Mouse (Mus musculus) forebrain, embryonic 15.5 days (tissue): ENCODE measurements around the gene Prrt1. TPM values are rescaled to one million over a fixed set of nuclear protein-coding genes. Genes with fewer than 3 reads are reported as not detected.

Experiments used
- ATAC-seq: fragments of 200-750 bp; cut with Nextera tagmentation; replicated peaks from 2 replicates; pipeline ENCODE4 v1.8.0; 2017; ENCODE audit warnings: mild to moderate bottlenecking, moderate TSS enrichment, moderate library complexity
- H3K27ac ChIP-seq: fragments of 300-500 bp; sonication (generic); replicated peaks from 2 replicates; pipeline ENCODE4 v1.5.1; 2015; ENCODE audit warnings: mild to moderate bottlenecking, inconsistent platforms
- H3K27me3 ChIP-seq: fragments of 300-500 bp; sonication (generic); 2 replicates; pipeline ENCODE4 v1.6.1; 2015; ENCODE audit warnings: inconsistent platforms
- H3K36me3 ChIP-seq: fragments of 300-500 bp; sonication (generic); 2 replicates; pipeline ENCODE4 v1.6.1; 2015; ENCODE audit warnings: mild to moderate bottlenecking, inconsistent platforms
- H3K4me1 ChIP-seq: fragments of 300-500 bp; sonication (generic); 2 replicates; pipeline ENCODE4 v1.6.1; 2015; ENCODE audit warnings: inconsistent platforms
- H3K4me2 ChIP-seq: fragments of 300-500 bp; sonication (generic); replicated peaks from 2 replicates; pipeline ENCODE4 v1.6.1; 2015; ENCODE audit warnings: mild to moderate bottlenecking, inconsistent platforms
- H3K4me3 ChIP-seq: fragments of 300-500 bp; sonication (generic); 2 replicates; pipeline ENCODE4 v1.5.1; 2015; ENCODE audit warnings: mild to moderate bottlenecking, inconsistent platforms
- H3K9ac ChIP-seq: fragments of 300-500 bp; sonication (generic); replicated peaks from 2 replicates; pipeline ENCODE4 v1.6.1; 2015; ENCODE audit warnings: mild to moderate bottlenecking, inconsistent platforms
- H3K9me3 ChIP-seq: fragments of 300-500 bp; sonication (generic); 2 replicates; pipeline ENCODE4 v1.6.1; 2016; ENCODE audit warnings: inconsistent platforms
- WGBS: fragments of 180-500 bp; shearing (Covaris S2); methylation state at CpG from one replicate; pipeline ENCODE4 v1.1.7; 2015; ENCODE audit warnings: mixed read lengths; 5-methylcytosine and 5-hydroxymethylcytosine counted together
- polyA plus RNA-seq: library from polyadenylated mRNA; unstranded; fragments of >200 nt; fragmentation: Nextera tagmentation; extraction: Ambion mirVana; gene quantifications from 2 replicates; pipeline ENCODE4 v1.2.1, GENCODE M21; 2015

The Prrt1 gene
- polyA plus RNA-seq, 1 experiment from 2014 or later = 6.8 TPM

DNA sequence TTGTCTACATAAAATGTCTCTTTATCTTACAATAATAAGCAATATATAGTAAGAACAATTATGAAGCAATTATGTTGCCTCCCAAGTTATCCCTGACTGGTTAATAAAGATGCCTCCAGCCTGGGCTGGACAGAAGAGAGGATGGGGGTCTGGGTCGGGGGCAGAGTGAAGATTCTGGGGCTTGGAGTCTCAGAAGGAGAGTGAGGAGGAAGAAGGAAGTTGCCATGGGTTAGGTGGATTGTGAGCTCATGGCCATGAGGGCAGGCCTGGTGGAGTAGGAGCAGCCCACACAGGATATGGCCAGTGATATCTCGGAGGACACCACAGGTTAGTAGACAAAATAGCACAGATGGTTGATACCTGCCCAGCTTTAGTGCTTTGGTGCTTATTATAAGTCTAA lies 28.8 kb downstream of the Prrt1 start:
- WGBS = 85% methylated on average over 2 of the region's 2 CpGs
- H3K4me2 ChIP-seq = no peak overlapping the region
- no peak overlapping the region for H3K27ac ChIP-seq
- peaks cover 13% of the 10 kb centered on the region for H3K36me3 ChIP-seq
- no peaks in the 10 kb centered on the region for H3K9me3 ChIP-seq
- H3K4me3 ChIP-seq = no peak overlapping the region
- no peak for ATAC-seq
- H3K4me1 ChIP-seq = 0 out of 2 replicates have a peak, but pooled peaks cover 6% of the 10 kb centered on the region
- H3K9ac ChIP-seq = no peak overlapping the region
- peaks cover 19% of the 10 kb centered on the region for H3K27me3 ChIP-seq

- no peak overlapping the region for H3K4me2 ChIP-seq
- H3K27me3 ChIP-seq = peaks cover 19% of the 10 kb centered on the region
- no peak overlapping the region for H3K4me3 ChIP-seq
- WGBS = 81% methylated on average over 3 of the region's 3 CpGs
- H3K36me3 ChIP-seq = peaks cover 8% of the 10 kb centered on the region
- no peak overlapping the region for H3K9ac ChIP-seq
- no peak for ATAC-seq
- no peaks in the 10 kb centered on the region for H3K9me3 ChIP-seq
- no peak overlapping the region for H3K27ac ChIP-seq
- 0 out of 2 replicates have a peak, but pooled peaks cover 6% of the 10 kb centered on the region for H3K4me1 ChIP-seq
Observed at GRCm38 (mm10) chr17:34658591-34658990, 29.3 kb downstream of the Prrt1 start.

DNA sequence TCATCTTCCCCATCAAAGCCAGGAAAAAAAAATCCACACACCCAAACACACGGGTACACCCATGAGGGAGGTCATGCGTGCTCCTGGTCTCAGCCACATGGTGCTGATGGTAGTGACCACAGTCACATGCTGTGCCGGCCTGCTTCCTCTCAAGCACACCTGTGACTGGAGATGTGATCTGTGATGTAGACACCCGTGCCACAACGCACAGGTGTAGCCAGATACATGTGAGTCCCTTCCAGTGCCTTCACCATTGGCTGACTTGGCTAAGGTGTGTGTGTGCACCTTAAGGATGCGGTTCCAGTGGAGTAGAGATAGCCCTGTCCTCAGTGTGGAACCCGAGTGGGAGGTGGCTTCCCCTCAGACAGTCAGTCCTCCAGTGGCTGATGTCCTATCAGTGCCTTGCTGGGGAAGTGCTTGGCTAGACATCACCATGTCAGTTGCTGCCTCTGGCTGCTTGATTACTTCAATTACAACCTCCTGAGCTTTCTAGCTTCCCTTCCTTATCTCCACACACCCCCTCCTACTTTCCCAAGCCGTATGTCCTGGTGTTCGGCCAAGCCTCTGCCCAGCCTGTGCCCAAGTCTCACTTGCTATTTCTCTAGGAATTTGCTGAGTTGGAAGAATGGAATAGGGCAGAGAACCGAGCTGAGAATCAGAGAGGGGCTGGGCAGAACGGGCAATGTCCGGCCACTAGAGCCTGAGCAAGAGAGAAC lies 30.0 kb downstream of the Prrt1 start:
- Histone ChIP-seq H3K4me2 (no peak overlapping the region), H3K36me3 (0 out of 2 replicates have a peak, but pooled peaks cover 2% of the 10 kb centered on the region), H3K9me3 (no peaks in the 10 kb centered on the region), H3K9ac (no peak overlapping the region), H3K4me3 (no peak overlapping the region), H3K27me3 (peaks cover 19% of the 10 kb centered on the region), H3K27ac (no peak overlapping the region), H3K4me1 (0 out of 2 replicates have a peak, but pooled peaks cover 6% of the 10 kb centered on the region)
- ATAC-seq = no peak
- 75% methylated on average over 12 of the region's 12 CpGs for WGBS

GRCm38 (mm10) chr17:34659897-34660214 lies 30.5 kb downstream of the Prrt1 start:
- H3K4me1 ChIP-seq = 0 out of 2 replicates have a peak, but pooled peaks cover 6% of the 10 kb centered on the region
- H3K9ac ChIP-seq = no peak overlapping the region
- no peak overlapping the region for H3K4me2 ChIP-seq
- H3K36me3 ChIP-seq = no peaks in the 10 kb centered on the region
- 67% methylated on average over 3 of the region's 3 CpGs for WGBS
- H3K9me3 ChIP-seq = no peaks in the 10 kb centered on the region
- peaks cover 19% of the 10 kb centered on the region for H3K27me3 ChIP-seq
- no peak overlapping the region for H3K4me3 ChIP-seq
- no peak for ATAC-seq
- no peak overlapping the region for H3K27ac ChIP-seq

GRCm38 (mm10) chr17:34660259-34660820 lies 31.0 kb downstream of the Prrt1 start:
- no peak overlapping the region for H3K9ac ChIP-seq
- H3K27me3 ChIP-seq = peaks cover 19% of the 10 kb centered on the region
- no peaks in the 10 kb centered on the region for H3K36me3 ChIP-seq
- WGBS = 38% methylated on average over 11 of the region's 11 CpGs
- H3K27ac ChIP-seq = no peak overlapping the region
- no peaks in the 10 kb centered on the region for H3K9me3 ChIP-seq
- ATAC-seq = no peak
- H3K4me1 ChIP-seq = 0 out of 2 replicates have a peak, but pooled peaks cover 6% of the 10 kb centered on the region
- H3K4me3 ChIP-seq = no peak overlapping the region
- H3K4me2 ChIP-seq = no peak overlapping the region

DNA sequence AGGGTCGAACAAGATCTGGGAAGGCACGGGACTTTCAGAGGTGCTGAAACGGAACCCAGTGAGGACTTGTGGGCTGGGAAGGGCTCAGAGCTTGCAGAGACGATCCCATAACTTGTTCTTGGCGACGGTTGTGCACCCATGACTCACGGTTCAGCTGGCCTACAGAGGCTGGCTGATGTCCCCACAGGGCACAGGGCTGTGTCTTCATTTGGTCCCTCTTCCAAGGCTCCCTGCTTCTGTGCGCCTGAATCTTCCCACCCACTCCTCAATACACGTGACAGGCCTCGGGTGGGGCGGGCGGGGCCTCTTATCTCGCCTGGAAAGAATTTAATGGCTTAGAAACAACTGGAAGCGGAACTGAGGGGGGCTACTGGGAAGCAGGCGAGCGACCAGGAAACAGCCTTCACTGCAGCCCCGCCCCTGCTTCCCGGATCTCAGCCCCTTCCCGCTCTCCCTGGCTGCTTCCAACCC lies 31.8 kb downstream of the Prrt1 start:
- 11% methylated on average over 19 of the region's 19 CpGs for WGBS
- H3K36me3 ChIP-seq = no peaks in the 10 kb centered on the region
- peak overlapping the region; percentile 22 for H3K4me2 ChIP-seq
- H3K4me1 ChIP-seq = 0 out of 2 replicates have a peak, but pooled peaks cover 6% of the 10 kb centered on the region
- no peaks in the 10 kb centered on the region for H3K9me3 ChIP-seq
- peak overlapping the region; percentile 5; the same call in 1 of the 2 replicates for H3K4me3 ChIP-seq
- H3K9ac ChIP-seq = no peak overlapping the region
- H3K27me3 ChIP-seq = peaks cover 19% of the 10 kb centered on the region
- H3K27ac ChIP-seq = no peak overlapping the region
- ATAC-seq = no peak

GRCm38 (mm10) chr17:34662468-34662867 lies 33.1 kb downstream of the Prrt1 start:
- no peak overlapping the region for H3K9ac ChIP-seq
- no peaks in the 10 kb centered on the region for H3K36me3 ChIP-seq
- peaks cover 19% of the 10 kb centered on the region for H3K27me3 ChIP-seq
- H3K9me3 ChIP-seq = no peaks in the 10 kb centered on the region
- no peak overlapping the region for H3K27ac ChIP-seq
- H3K4me1 ChIP-seq = 0 out of 2 replicates have a peak, but pooled peaks cover 6% of the 10 kb centered on the region
- no peak overlapping the region for H3K4me3 ChIP-seq
- H3K4me2 ChIP-seq = no peak overlapping the region
- no peak for ATAC-seq
- WGBS = 82% methylated on average over 1 of the region's 1 CpGs

GRCm38 (mm10) chr17:34662978-34663377 lies 33.6 kb downstream of the Prrt1 start:
- Histone ChIP-seq H3K27ac (no peak overlapping the region), H3K4me3 (no peak overlapping the region), H3K27me3 (peaks cover 19% of the 10 kb centered on the region), H3K4me2 (no peak overlapping the region), H3K4me1 (0 out of 2 replicates have a peak, but pooled peaks cover 6% of the 10 kb centered on the region), H3K9me3 (no peaks in the 10 kb centered on the region), H3K9ac (no peak overlapping the region), H3K36me3 (no peaks in the 10 kb centered on the region)
- WGBS = 81% methylated on average over 8 of the region's 8 CpGs
- ATAC-seq = no peak

DNA sequence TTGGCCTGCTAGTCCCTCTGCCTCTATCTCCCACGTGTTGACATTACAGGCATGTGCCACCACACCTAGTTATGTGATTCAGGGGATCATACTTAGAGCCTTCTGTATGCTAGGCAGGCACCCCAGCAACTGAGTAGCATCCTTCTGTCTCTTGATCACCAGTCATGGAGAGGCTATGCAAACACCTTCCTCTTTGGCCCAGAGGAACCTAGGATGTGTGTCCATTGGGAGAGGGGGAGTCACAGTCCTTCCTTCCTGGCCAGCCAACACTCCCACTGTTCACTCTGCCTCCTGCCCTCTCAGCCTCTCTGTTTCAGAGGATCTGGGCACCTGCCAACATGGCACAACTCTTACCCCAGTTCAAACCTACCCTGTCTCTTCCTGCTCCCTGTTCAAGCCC lies 34.2 kb downstream of the Prrt1 start:
- Histone ChIP-seq H3K4me3 (no peak overlapping the region), H3K36me3 (no peaks in the 10 kb centered on the region), H3K9ac (no peak overlapping the region), H3K9me3 (no peaks in the 10 kb centered on the region), H3K27ac (no peak overlapping the region), H3K4me1 (0 out of 2 replicates have a peak, but pooled peaks cover 6% of the 10 kb centered on the region), H3K4me2 (no peak overlapping the region), H3K27me3 (peaks cover 19% of the 10 kb centered on the region)
- no peak for ATAC-seq
- 56% methylated on average over 1 of the region's 1 CpGs for WGBS

DNA sequence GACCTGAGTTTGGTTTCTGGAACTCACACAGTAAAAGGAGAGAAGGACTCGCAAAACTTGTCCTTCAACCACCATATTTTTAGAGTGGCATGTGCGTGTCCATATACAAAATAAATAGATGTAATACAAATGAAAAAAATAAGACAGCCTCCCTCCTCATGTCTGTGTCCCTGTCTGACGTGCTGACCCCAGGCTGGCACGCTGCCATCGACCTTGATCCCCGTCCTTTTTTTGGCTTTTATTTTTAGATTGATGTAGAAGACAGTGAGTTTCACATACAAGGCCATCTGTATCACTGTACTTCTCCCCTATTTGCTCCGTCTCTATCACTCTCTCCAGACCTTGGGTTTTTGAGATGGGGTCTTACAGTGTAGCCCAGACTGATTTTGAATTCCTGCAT lies 35.1 kb downstream of the Prrt1 start:
- no peaks in the 10 kb centered on the region for H3K36me3 ChIP-seq
- no peak for ATAC-seq
- H3K4me3 ChIP-seq = no peak overlapping the region
- H3K27ac ChIP-seq = no peak overlapping the region
- H3K4me2 ChIP-seq = no peak overlapping the region
- H3K9me3 ChIP-seq = no peaks in the 10 kb centered on the region
- peaks cover 19% of the 10 kb centered on the region for H3K27me3 ChIP-seq
- no peak overlapping the region for H3K9ac ChIP-seq
- WGBS = 81% methylated on average over 7 of the region's 7 CpGs
- H3K4me1 ChIP-seq = 0 out of 2 replicates have a peak, but pooled peaks cover 6% of the 10 kb centered on the region

DNA sequence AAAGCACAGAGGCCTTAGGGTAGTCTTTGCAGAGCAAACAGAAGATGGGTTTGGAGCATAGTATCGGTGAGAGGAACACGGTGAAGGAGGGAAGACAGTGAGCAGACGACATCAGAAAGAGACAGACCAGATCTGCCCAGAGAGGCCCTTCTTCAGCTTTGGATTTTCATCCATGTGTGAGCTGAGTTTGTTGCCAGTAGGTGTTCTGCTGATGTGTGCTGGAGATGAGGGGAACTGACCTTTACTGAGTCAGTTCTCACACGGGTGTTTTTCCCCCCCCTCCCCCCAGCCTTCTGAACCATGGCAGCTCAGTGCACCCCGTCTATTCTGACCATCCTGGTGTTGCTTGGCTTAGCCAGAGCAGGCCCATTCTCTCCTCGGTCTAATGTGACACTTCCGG lies 40.9 kb downstream of the Prrt1 start, which contains the start of gene Tnxb:
Gene Tnxb, plus strand, starts transcription at position 301 of the 400 bp plus-strand sequence.
- H3K4me3 ChIP-seq = peak within 1 kb of the TSS; percentile 35
- 65% methylated on average over 7 of the region's 7 CpGs for WGBS
- peak within 1 kb of the TSS; percentile 53 for H3K4me2 ChIP-seq
- H3K9me3 ChIP-seq = no peaks in the 10 kb centered on the region
- H3K27me3 ChIP-seq = peaks cover 43% of the 10 kb centered on the region
- H3K27ac ChIP-seq = no peak within 1 kb of the TSS
- H3K36me3 ChIP-seq = no peaks in the 10 kb centered on the region
- no peak for ATAC-seq
- H3K9ac ChIP-seq = peak within 1 kb of the TSS; percentile 26
- peaks cover 15% of the 10 kb centered on the region for H3K4me1 ChIP-seq
